Mouse (Mus musculus): Measurements from ENCODE around the gene Pdcd7. TPM values are rescaled to one million over a fixed set of nuclear protein-coding genes. Genes with fewer than 3 reads are reported as not detected.

The Pdcd7 gene
- polyA plus RNA-seq, 1 experiment from 2014 or later = 10.9 TPM

- WGBS = 85% methylated on average over 6 of the region's 6 CpGs
- Histone ChIP-seq H3K4me1 (peaks cover 15% of the 10 kb centered on the region), H3K4me3 (replicated peaks) (no peak overlapping the region), H3K4me2 (replicated peaks) (no peak overlapping the region), H3K9me3 (replicated peaks) (no peaks in the 10 kb centered on the region), H3K27me3 (no peaks in the 10 kb centered on the region), H3K9ac (no peak overlapping the region), H3K27ac (replicated peaks) (no peak overlapping the region), H3K36me3 (no peaks in the 10 kb centered on the region)
- no peak for ATAC-seq (ENCODE audit: insufficient number of reproducible peaks, low FRiP score, low TSS enrichment, low read depth)
These were observed 54.0 kb downstream of the Pdcd7 start for GRCm38 (mm10) chr9:65399934-65400333.

- no peak for ATAC-seq (ENCODE audit: insufficient number of reproducible peaks, low FRiP score, low TSS enrichment, low read depth)
These were observed 58.7 kb downstream of the Pdcd7 start for GRCm38 (mm10) chr9:65404331-65405183.

DNA sequence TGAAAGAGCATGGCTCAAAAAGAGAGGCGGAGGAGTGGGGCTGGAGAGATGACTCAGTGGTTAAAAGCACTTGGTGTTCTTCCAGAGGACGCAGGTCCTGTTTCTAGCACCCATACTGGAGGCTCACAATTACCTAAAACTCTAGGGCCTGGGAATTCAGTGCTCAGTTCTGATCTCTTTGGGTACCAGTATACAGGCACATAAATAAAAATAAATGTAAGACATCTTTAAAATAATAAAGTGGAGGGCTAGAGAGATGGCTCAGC is 59.2 kb downstream of the Pdcd7 start:
- WGBS = 74% methylated on average over 2 of the region's 2 CpGs
- no peak overlapping the region for H3K9ac ChIP-seq

More at GRCm38 (mm10) chr9:65404331-65405183, 58.7 kb downstream of the Pdcd7 start:
- no peaks in the 10 kb centered on the region for H3K36me3 ChIP-seq
- no peak overlapping the region for H3K4me2 ChIP-seq (replicated peaks)
- no peak overlapping the region for H3K9ac ChIP-seq
- H3K4me1 ChIP-seq = 0 out of 2 replicates have a peak, but pooled peaks cover 3% of the 10 kb centered on the region
- H3K27me3 ChIP-seq = no peaks in the 10 kb centered on the region
- no peaks in the 10 kb centered on the region for H3K9me3 ChIP-seq (replicated peaks)
- H3K4me3 ChIP-seq (replicated peaks) = no peak overlapping the region
- WGBS = 61% methylated on average over 15 of the region's 15 CpGs
- no peak overlapping the region for H3K27ac ChIP-seq (replicated peaks)

DNA sequence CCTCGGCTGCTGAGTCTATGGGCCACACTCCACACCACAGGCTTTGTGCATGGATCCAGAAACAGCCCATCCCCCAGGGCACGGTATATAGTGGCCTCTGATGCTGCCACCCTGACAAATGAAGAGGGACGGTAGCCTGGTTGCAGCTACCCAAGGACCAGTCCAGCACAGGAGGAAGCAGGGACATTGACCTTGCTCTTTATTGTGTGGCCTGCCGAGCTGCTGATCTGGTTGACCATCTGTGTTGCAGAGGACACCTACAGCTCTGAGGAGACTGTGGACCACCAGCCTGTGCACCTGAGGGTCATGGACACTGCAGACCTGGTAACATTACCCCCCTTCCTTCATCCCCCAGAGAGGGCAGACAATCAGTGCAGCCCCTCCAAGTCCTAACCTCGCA is 61.4 kb downstream of the Pdcd7 start:
- H3K4me2 ChIP-seq (replicated peaks) = no peak overlapping the region
- no peak overlapping the region for H3K4me3 ChIP-seq (replicated peaks)
- no peak overlapping the region for H3K9ac ChIP-seq
- 80% methylated on average over 5 of the region's 5 CpGs for WGBS
- H3K27me3 ChIP-seq = no peaks in the 10 kb centered on the region
- H3K27ac ChIP-seq (replicated peaks) = no peak overlapping the region
- no peak for ATAC-seq (ENCODE audit: insufficient number of reproducible peaks, low FRiP score, low TSS enrichment, low read depth)
- H3K9me3 ChIP-seq (replicated peaks) = no peaks in the 10 kb centered on the region
- 0 out of 2 replicates have a peak, but pooled peaks cover 3% of the 10 kb centered on the region for H3K4me1 ChIP-seq
- no peaks in the 10 kb centered on the region for H3K36me3 ChIP-seq

More for the DNA sequence above, 59.2 kb downstream of the Pdcd7 start:
- 0 out of 2 replicates have a peak, but pooled peaks cover 3% of the 10 kb centered on the region for H3K4me1 ChIP-seq
- H3K27ac ChIP-seq (replicated peaks) = no peak overlapping the region
- H3K4me3 ChIP-seq (replicated peaks) = no peak overlapping the region
- H3K4me2 ChIP-seq (replicated peaks) = no peak overlapping the region
- no peak for ATAC-seq (ENCODE audit: insufficient number of reproducible peaks, low FRiP score, low TSS enrichment, low read depth)
- no peaks in the 10 kb centered on the region for H3K36me3 ChIP-seq
- no peaks in the 10 kb centered on the region for H3K9me3 ChIP-seq (replicated peaks)
- H3K27me3 ChIP-seq = no peaks in the 10 kb centered on the region

- H3K4me2 ChIP-seq (replicated peaks) = no peak overlapping the region
- H3K36me3 ChIP-seq = no peaks in the 10 kb centered on the region
- no peaks in the 10 kb centered on the region for H3K9me3 ChIP-seq (replicated peaks)
- no peak overlapping the region for H3K27ac ChIP-seq (replicated peaks)
- WGBS = 69% methylated on average over 3 of the region's 3 CpGs
- no peaks in the 10 kb centered on the region for H3K27me3 ChIP-seq
- ATAC-seq (ENCODE audit: insufficient number of reproducible peaks, low FRiP score, low TSS enrichment, low read depth) = no peak
- no peak overlapping the region for H3K4me3 ChIP-seq (replicated peaks)
- H3K9ac ChIP-seq = no peak overlapping the region
- H3K4me1 ChIP-seq = 0 out of 2 replicates have a peak, but pooled peaks cover 3% of the 10 kb centered on the region
These were observed 62.0 kb downstream of the Pdcd7 start for GRCm38 (mm10) chr9:65407861-65408260.

- no peak overlapping the region for H3K4me2 ChIP-seq (replicated peaks)
- no peaks in the 10 kb centered on the region for H3K9me3 ChIP-seq (replicated peaks)
- H3K4me1 ChIP-seq = 0 out of 2 replicates have a peak, but pooled peaks cover 3% of the 10 kb centered on the region
- H3K4me3 ChIP-seq (replicated peaks) = no peak overlapping the region
- H3K27ac ChIP-seq (replicated peaks) = no peak overlapping the region
- no peaks in the 10 kb centered on the region for H3K36me3 ChIP-seq
- 51% methylated on average over 5 of the region's 5 CpGs for WGBS
- H3K27me3 ChIP-seq = no peaks in the 10 kb centered on the region
- H3K9ac ChIP-seq = no peak overlapping the region
- no peak for ATAC-seq (ENCODE audit: insufficient number of reproducible peaks, low FRiP score, low TSS enrichment, low read depth)
These were observed 63.0 kb downstream of the Pdcd7 start for GRCm38 (mm10) chr9:65408871-65409295.

Other genes with a start within 250 kb of the Pdcd7 start
- gene Igdcc4, start 244.6 kb upstream of the Pdcd7 start, polyA plus RNA-seq (2015; fragmentation: Nextera tagmentation; extraction: Ambion mirVana) = 38.1 and 38.4 TPM in 2 replicates
- 1.5 and 2.3 TPM in 2 replicates for gene Igdcc3, start 204.9 kb upstream of the Pdcd7 start, polyA plus RNA-seq (2015; fragmentation: Nextera tagmentation; extraction: Ambion mirVana)
- 7.5 and 8.9 TPM in 2 replicates for gene Parp16, start 150.8 kb upstream of the Pdcd7 start, polyA plus RNA-seq (2015; fragmentation: Nextera tagmentation; extraction: Ambion mirVana)
- 2.6 and 3.5 TPM in 2 replicates for gene Cilp, start 80.9 kb upstream of the Pdcd7 start, polyA plus RNA-seq (2015; fragmentation: Nextera tagmentation; extraction: Ambion mirVana)
- gene Clpx, start 51.8 kb upstream of the Pdcd7 start, polyA plus RNA-seq (2015; fragmentation: Nextera tagmentation; extraction: Ambion mirVana) = 55.7 and 57.6 TPM in 2 replicates
- 0.25 TPM in 1 of 2 replicates, not detected in the other for gene Ubap1l, start 14.9 kb downstream of the Pdcd7 start, polyA plus RNA-seq (2015; fragmentation: Nextera tagmentation; extraction: Ambion mirVana)
- 1.2 and 1.5 TPM in 2 replicates for gene Kbtbd13, start 45.5 kb downstream of the Pdcd7 start, polyA plus RNA-seq (2015; fragmentation: Nextera tagmentation; extraction: Ambion mirVana)
- 8.6 and 8.7 TPM in 2 replicates for gene Rasl12, start 52.4 kb downstream of the Pdcd7 start, polyA plus RNA-seq (2015; fragmentation: Nextera tagmentation; extraction: Ambion mirVana)
- not detected in 2 replicates for gene Slc51b, start 76.9 kb downstream of the Pdcd7 start, polyA plus RNA-seq (2015; fragmentation: Nextera tagmentation; extraction: Ambion mirVana)
- gene Mtfmt, start 89.7 kb downstream of the Pdcd7 start, polyA plus RNA-seq (2015; fragmentation: Nextera tagmentation; extraction: Ambion mirVana) = 20.6 and 21.3 TPM in 2 replicates
- 144 and 153 TPM in 2 replicates for gene Spg21, start 114.8 kb downstream of the Pdcd7 start, polyA plus RNA-seq (2015; fragmentation: Nextera tagmentation; extraction: Ambion mirVana)
- 0.32 and 0.51 TPM in 2 replicates for gene Ankdd1a, start 174.1 kb downstream of the Pdcd7 start, polyA plus RNA-seq (2015; fragmentation: Nextera tagmentation; extraction: Ambion mirVana)
- 15.0 and 16.0 TPM in 2 replicates for gene Plekho2, start 233.9 kb downstream of the Pdcd7 start, polyA plus RNA-seq (2015; fragmentation: Nextera tagmentation; extraction: Ambion mirVana)
- gene Pif1, start 241.1 kb downstream of the Pdcd7 start, polyA plus RNA-seq (2015; fragmentation: Nextera tagmentation; extraction: Ambion mirVana) = 10.8 and 11.5 TPM in 2 replicates

Measured in embryonic facial prominence, embryonic 15.5 days (tissue).